Mouse (Mus musculus) bone marrow macrophage, adult 2 months (primary cell): ENCODE data around the gene Cnot2.

ENCODE experiments used
- CTCF ChIP-seq: IDR thresholded peaks from 2 replicates; pipeline ENCODE4 v1.5.1; 2012; ENCODE audit warnings: low read depth, mild to moderate bottlenecking, low read length, moderate library complexity
- POLR2A ChIP-seq: IDR thresholded peaks from 2 replicates; pipeline ENCODE4 v1.6.1; 2012; ENCODE audit warnings: mild to moderate bottlenecking, low read depth, low read length, borderline replicate concordance

DNA sequence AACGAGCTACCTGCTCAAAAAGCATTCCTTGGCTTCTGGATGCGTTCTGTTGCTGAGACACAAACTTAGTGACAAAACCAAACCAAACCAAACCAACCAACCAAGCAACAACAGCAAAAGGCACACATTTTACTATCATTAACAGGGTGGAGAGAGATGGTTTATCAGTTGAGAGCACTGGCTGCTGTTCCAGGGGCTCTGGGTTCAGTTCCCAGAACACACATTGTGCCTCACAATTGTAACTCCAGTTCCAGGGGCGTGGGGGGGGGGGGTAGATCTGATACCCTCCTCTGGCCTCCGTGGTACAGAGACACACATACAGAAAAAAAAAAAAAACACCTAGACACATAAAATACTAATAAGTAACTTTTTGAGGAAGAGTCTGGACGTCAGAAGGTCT lies 113.2 kb downstream of the Cnot2 start:
- TF ChIP-seq CTCF = no peak
- no peak for TF ChIP-seq POLR2A
